In the genomic region with DNA sequence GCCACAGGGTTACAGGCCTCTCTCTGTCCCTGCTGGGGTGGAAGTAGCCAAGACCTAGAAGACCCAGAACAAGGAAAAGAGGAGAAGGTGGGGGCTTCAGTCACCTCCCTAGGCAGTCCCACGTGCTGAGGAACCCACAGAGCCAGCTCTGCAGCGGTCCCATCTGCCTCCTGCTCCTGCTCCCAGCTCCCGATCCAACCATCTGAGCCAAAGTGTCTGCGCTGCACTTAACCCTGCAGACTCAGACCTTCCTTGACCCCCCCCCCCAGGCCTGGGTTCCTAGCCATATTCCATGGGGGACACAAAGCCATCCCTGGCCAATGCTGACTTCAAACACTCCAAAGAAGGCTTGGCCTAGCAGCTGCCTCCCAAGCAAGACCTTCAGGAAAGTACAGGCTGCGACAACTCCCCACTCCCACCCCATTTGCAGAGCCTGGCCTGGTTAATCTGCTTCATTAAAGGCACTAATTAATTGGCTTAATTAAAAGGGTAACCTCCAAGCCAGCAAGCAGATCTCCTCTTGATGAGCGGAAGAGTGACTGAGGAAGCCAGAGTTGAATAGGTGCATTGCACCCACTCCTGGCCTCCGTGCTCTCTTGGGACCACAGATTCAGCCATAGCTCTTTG, we compare ENCODE assay signal across 26 mouse cellular contexts. TPM values are rescaled to one million over a fixed set of nuclear protein-coding genes. Genes with fewer than 3 reads are reported as not detected.
DNase-seq lines count a peak whose midpoint lies in the region; ATAC-seq and TF ChIP-seq lines count a peak whose summit lies in the region.
"Had no signal": no experiment of that assay in that cellular context is flagged by ENCODE, and none has a peak within 500 bp of the region (broad histone marks: within the 10 kb centered on the region; RNA-seq: fewer than 3 reads in every experiment).

No protein-coding gene starts in this region.

- no peaks in the 10 kb centered on the region for H3K36me3 ChIP-seq in heart, embryonic 13.5 days
- no peaks in the 10 kb centered on the region for H3K36me3 ChIP-seq in forebrain, embryonic 15.5 days
- no peaks in the 10 kb centered on the region for H3K36me3 ChIP-seq in lung, postnatal 0 days (ENCODE audit: insufficient read depth, low read length)
- H3K36me3 ChIP-seq: intestine, embryonic 15.5 days; liver, embryonic 15.5 days; lung, embryonic 15.5 days had no signal

- no peak for ATAC-seq in heart, embryonic 13.5 days (ENCODE audit: extremely low read depth, insufficient number of reproducible peaks, low FRiP score, low TSS enrichment)
- ATAC-seq in forebrain, embryonic 15.5 days (replicated peaks) = no peak
- no peak for ATAC-seq in lung, postnatal 0 days
- ATAC-seq: hindbrain, embryonic 16.5 days; intestine, embryonic 15.5 days had no signal

- peak overlapping the region; percentile 61 for H3K9ac ChIP-seq in heart, embryonic 13.5 days
- no peak overlapping the region; the same call in 1 of the 2 replicates for H3K9ac ChIP-seq in forebrain, embryonic 15.5 days (replicated peaks)
- H3K9ac ChIP-seq in lung, postnatal 0 days (replicated peaks; ENCODE audit: low read depth) = no peak overlapping the region
- H3K9ac ChIP-seq: intestine, embryonic 15.5 days; liver, embryonic 15.5 days; lung, embryonic 15.5 days had no signal

- 72% methylated on average over 7 of the region's 7 CpGs for WGBS in heart, embryonic 13.5 days
- WGBS in forebrain, embryonic 15.5 days = 39% methylated on average over 7 of the region's 7 CpGs
- WGBS in lung, postnatal 0 days = 82% methylated on average over 7 of the region's 7 CpGs

- TF ChIP-seq EP300 in lung, postnatal 0 days (IDR thresholded peaks at IDR 0.05) = no peak

- H3K4me3 ChIP-seq in heart, embryonic 13.5 days = no peak overlapping the region
- no peak overlapping the region for H3K4me3 ChIP-seq in left cerebral cortex, adult 2 months
- H3K4me3 ChIP-seq in forebrain, embryonic 15.5 days = no peak overlapping the region
- no peak overlapping the region for H3K4me3 ChIP-seq in lung, postnatal 0 days (ENCODE audit: low read depth, low read length)
- H3K4me3 ChIP-seq: intestine, embryonic 15.5 days; liver, embryonic 15.5 days; lung, embryonic 15.5 days had no signal

- TF ChIP-seq CTCF in left cerebral cortex, adult 2 months (IDR thresholded peaks at IDR 0.05) = no peak
- no peak for TF ChIP-seq CTCF in lung, postnatal 0 days (IDR thresholded peaks at IDR 0.05)

- H3K4me2 ChIP-seq in heart, embryonic 13.5 days = no peak overlapping the region
- H3K4me2 ChIP-seq in forebrain, embryonic 15.5 days (replicated peaks) = no peak overlapping the region
- H3K4me2 ChIP-seq in lung, postnatal 0 days (replicated peaks; ENCODE audit: low read depth, low read length) = no peak overlapping the region
- H3K4me2 ChIP-seq: intestine, embryonic 15.5 days; liver, embryonic 15.5 days; lung, embryonic 15.5 days had no signal

- no peak for DNase-seq in heart, adult 11 months
- DNase-seq in left cerebral cortex, adult 2 months (ENCODE audit: extremely low spot score in 1 of 2, low spot score in 2 of 2) = no peak
- DNase-seq in left cerebral cortex, adult 11 months (ENCODE audit: low spot score) = no peak
- DNase-seq in retina, postnatal 1 day = peak; percentile 83
- DNase-seq in kidney, postnatal 4 days = no peak
- no peak for DNase-seq in lung, postnatal 0 days (ENCODE audit: low spot score)
- DNase-seq: cerebellum, adult 2 months; cerebellum, postnatal 36 days; embryo, embryonic 11 days; gastrocnemius, postnatal 10 days; kidney, adult 9 months; kidney, postnatal 14 days; layer of hippocampus, adult 9-11 months; left cerebral cortex, postnatal 4 days; liver; thymus, adult 2 months; thymus, postnatal 4 days had no signal

- H3K27ac ChIP-seq in heart, embryonic 13.5 days (replicated peaks) = no peak overlapping the region
- 0 out of 2 replicates have a peak overlapping the region, but pooled peaks have one; percentile 11 for H3K27ac ChIP-seq in left cerebral cortex, adult 2 months
- peak overlapping the region; percentile 83 for H3K27ac ChIP-seq in forebrain, embryonic 15.5 days (replicated peaks)
- no peak overlapping the region for H3K27ac ChIP-seq in lung, postnatal 0 days (ENCODE audit: low read length)
- H3K27ac ChIP-seq: liver, embryonic 15.5 days; lung, embryonic 15.5 days; macrophage; stomach, postnatal 0 days had no signal

- intact Hi-C loops in left cerebral cortex, adult 2 months (cut with DNase I) = no loop called here

- no peaks in the 10 kb centered on the region for H3K9me3 ChIP-seq in heart, embryonic 13.5 days
- H3K9me3 ChIP-seq in forebrain, embryonic 15.5 days = no peaks in the 10 kb centered on the region
- no peaks in the 10 kb centered on the region for H3K9me3 ChIP-seq in lung, postnatal 0 days (ENCODE audit: low read length)
- H3K9me3 ChIP-seq: intestine, embryonic 15.5 days; liver, embryonic 15.5 days; lung, embryonic 15.5 days had no signal

- H3K4me1 ChIP-seq in heart, embryonic 13.5 days = peaks cover 50% of the 10 kb centered on the region
- peaks cover 79% of the 10 kb centered on the region for H3K4me1 ChIP-seq in forebrain, embryonic 15.5 days
- no peaks in the 10 kb centered on the region for H3K4me1 ChIP-seq in lung, postnatal 0 days (ENCODE audit: insufficient read depth, low read depth, low read length)

- peaks cover 46% of the 10 kb centered on the region for H3K27me3 ChIP-seq in heart, embryonic 13.5 days (replicated peaks)
- no peaks in the 10 kb centered on the region for H3K27me3 ChIP-seq in forebrain, embryonic 15.5 days
- H3K27me3 ChIP-seq in lung, postnatal 0 days (replicated peaks; ENCODE audit: insufficient read depth, low read length) = no peaks in the 10 kb centered on the region

RNA-seq across cellular contexts. Expression of a gene that starts 45.9 kb away (rescaled TPM):
- polyA plus RNA-seq in heart, embryonic 13.5 days (2015; fragmentation: Nextera tagmentation; extraction: Ambion mirVana) = 1.1 and 1.4 TPM in 2 replicates
- total RNA-seq in left cerebral cortex, adult 2 months (2021) = 10 to 100 TPM; 41.4 to 43.0 TPM
- 14.9 and 18.9 TPM in 2 replicates for polyA plus RNA-seq in forebrain, embryonic 15.5 days (2015; fragmentation: Nextera tagmentation; extraction: Ambion mirVana)
- 0.17 and 0.19 TPM in 2 replicates for polyA plus RNA-seq in lung, postnatal 0 days (2015; fragmentation: Nextera tagmentation; extraction: Ambion mirVana)
- total RNA-seq: granulocyte monocyte progenitor cell, adult 5-6 weeks had no signal
- polyA plus RNA-seq: macrophage had no signal

RNA-seq across cellular contexts. Expression of a gene that starts 54.7 kb away (rescaled TPM):
- polyA plus RNA-seq in heart, embryonic 13.5 days (2015; fragmentation: Nextera tagmentation; extraction: Ambion mirVana) = 147 and 160 TPM in 2 replicates
- total RNA-seq in left cerebral cortex, adult 2 months (2021) = 100 to 1,000 TPM; 257 to 267 TPM
- polyA plus RNA-seq in forebrain, embryonic 15.5 days (2015; fragmentation: Nextera tagmentation; extraction: Ambion mirVana) = 232 and 233 TPM in 2 replicates
- polyA plus RNA-seq in lung, postnatal 0 days (2015; fragmentation: Nextera tagmentation; extraction: Ambion mirVana) = 107 and 119 TPM in 2 replicates

Comparison
In these comparisons a context has a peak if more than half of its experiments do, and no peak if none do; other contexts are left out.
1. H3K27ac ChIP-seq: peak in left cerebral cortex, adult 2 months (single experiment) and forebrain, embryonic 15.5 days (single experiment); none in heart, embryonic 13.5 days (single experiment) and lung, postnatal 0 days (single experiment).